Mouse (Mus musculus) heart, postnatal 0 days (tissue): ENCODE measurements around the gene Memo1.

ENCODE experiments used
- CTCF ChIP-seq: IDR thresholded peaks from 2 replicates; pipeline ENCODE4 v1.5.1; 2016; ENCODE audit warnings: antibody characterized with exemption, control low read depth, low read depth
- EP300 ChIP-seq: IDR thresholded peaks from 2 replicates; pipeline ENCODE4 v1.6.1; 2016; ENCODE audit warnings: antibody characterized with exemption, low read depth

GRCm38 (mm10) chr17:74264333-74265155 lies 30.8 kb downstream of the Memo1 start:
- TF ChIP-seq CTCF: no peak
- no peak for TF ChIP-seq EP300
